Mouse (Mus musculus): ENCODE measurements at regions not wholly inside any gene's neighbourhood (a gene's known extent, or its start where the extent isn't known, plus 50 kb on each side); places are given as distances from the start of the nearest gene placed in this dataset.

DNA sequence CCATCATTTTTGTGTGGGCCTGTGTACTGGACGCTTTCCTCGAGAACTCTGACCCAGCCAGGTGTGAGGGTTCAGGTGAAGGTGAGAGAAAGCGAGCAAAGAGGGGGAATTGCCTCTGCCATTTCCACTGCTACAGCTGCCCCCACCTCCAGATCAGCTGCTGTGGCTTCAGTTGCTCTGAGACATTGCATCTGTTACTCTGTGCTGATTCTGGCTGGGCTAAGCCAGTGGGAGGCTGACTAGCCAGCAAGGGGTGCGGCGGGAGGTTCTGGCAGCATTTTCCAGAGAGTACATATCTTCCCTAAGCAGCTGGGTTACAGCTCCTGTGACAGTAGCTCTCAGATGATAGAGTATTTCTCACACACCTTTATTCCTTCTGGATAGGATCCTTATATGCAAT, 712.7 kb upstream of the Cdh18 start:
- no peak for DNase-seq (ENCODE audit: inconsistent age in 2 of 2, low spot score in 1 of 2)

DNA sequence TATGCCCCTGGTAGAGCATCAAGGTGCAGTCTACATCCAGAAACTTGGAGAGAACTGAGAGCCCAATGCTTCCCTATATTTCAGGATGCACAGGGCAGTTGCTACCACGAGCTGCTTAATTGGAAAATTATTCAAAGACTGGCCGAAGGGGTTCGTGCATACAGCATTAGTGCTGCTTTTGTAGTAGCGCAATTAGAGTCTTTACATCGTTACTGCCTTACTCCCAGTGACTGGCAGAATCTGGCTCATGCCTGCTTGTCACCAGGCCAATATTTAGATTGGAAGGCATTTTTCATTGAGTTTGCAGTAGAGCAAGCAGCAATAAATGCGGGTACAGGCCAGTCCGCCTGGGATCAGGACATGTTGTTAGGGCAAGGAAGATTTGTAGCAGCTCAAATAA, 690.3 kb upstream of the Cdh18 start:
- no peak for DNase-seq (ENCODE audit: inconsistent age in 2 of 2, low spot score in 1 of 2)

DNA sequence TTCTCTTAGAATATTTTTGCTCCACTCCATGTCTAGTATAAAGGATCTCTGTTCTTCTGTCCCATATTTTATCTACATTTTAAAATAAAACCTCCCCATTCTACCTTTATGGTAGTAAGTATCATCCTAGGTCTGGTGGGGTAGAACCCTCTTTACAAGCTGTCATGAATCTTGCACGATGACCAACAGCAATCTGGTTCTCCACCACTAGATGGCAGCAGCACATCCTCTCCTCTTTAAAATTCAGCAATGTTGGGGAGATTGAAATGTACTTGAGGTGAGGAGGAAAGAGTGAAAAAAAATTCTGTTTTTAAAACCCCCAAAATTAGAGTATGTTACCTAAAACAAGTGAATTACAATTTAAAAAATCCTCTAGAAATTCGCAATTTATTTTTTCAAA, 663.6 kb upstream of the Cdh18 start:
- DNase-seq (ENCODE audit: inconsistent age in 2 of 2, low spot score in 1 of 2), result peak; percentile 6 to 63
